Mouse (Mus musculus): Measurements from ENCODE around the gene Hsd17b1. TPM values are rescaled to one million over a fixed set of nuclear protein-coding genes. Genes with fewer than 3 reads are reported as not detected.

Gene Hsd17b1
- total and polyA plus RNA-seq, 3 experiments: not detected

- no peaks in the 10 kb centered on the region for H3K79me2 ChIP-seq (ENCODE audit: control insufficient read depth, insufficient read depth, low read length, poor library complexity)
- no peak overlapping the region for H3K27ac ChIP-seq (ENCODE audit: control insufficient read depth, low read depth, low read length)
- no peaks in the 10 kb centered on the region for H3K4me1 ChIP-seq (ENCODE audit: control insufficient read depth in 1 of 2, insufficient read depth in 2 of 2, low read length in 2 of 2)
- no peaks in the 10 kb centered on the region for H3K36me3 ChIP-seq (ENCODE audit: control insufficient read depth in 1 of 2, insufficient read depth in 2 of 2, low read length in 2 of 2)
- no peak overlapping the region for H3K4me3 ChIP-seq (ENCODE audit: control insufficient read depth in 1 of 2, insufficient read depth in 1 of 2, low read depth in 2 of 2, low read length in 2 of 2)
- H3K9me3 ChIP-seq (replicated peaks; ENCODE audit: insufficient read depth, low read length): no peaks in the 10 kb centered on the region
- TF ChIP-seq SIN3A (IDR thresholded peaks at IDR 0.05; ENCODE audit: low read length) (no peak), KAT2A (conservative IDR thresholded peaks at IDR 0.05; ENCODE audit: low read depth, low read length) (no peak), ZKSCAN1 (IDR thresholded peaks at IDR 0.05; ENCODE audit: low read depth, low read length) (no peak), E2F4 (IDR thresholded peaks at IDR 0.05; ENCODE audit: borderline replicate concordance, low read depth, low read length) (no peak), POLR2A (IDR thresholded peaks at IDR 0.05; ENCODE audit: control insufficient read depth in 1 of 2, insufficient read depth in 1 of 2, low read depth in 1 of 2, low read length in 2 of 2, poor library complexity in 1 of 2) (no peak), MYB (IDR thresholded peaks at IDR 0.05; ENCODE audit: low read depth, low read length) (no peak), ELF1 (IDR thresholded peaks at IDR 0.05; ENCODE audit: low read depth, low read length) (no peak), USF2 (IDR thresholded peaks at IDR 0.05; ENCODE audit: borderline replicate concordance in 1 of 2, insufficient read depth in 1 of 2, low read depth in 1 of 2, low read length in 2 of 2) (no peak), ZMIZ1 (IDR thresholded peaks at IDR 0.05; ENCODE audit: low read depth, low read length) (no peak), ZC3H11A (IDR thresholded peaks at IDR 0.05; ENCODE audit: low read depth, low read length) (no peak), UBTF (IDR thresholded peaks at IDR 0.05; ENCODE audit: borderline replicate concordance, insufficient read depth, low read depth, low read length) (no peak), MAX (IDR thresholded peaks at IDR 0.05; ENCODE audit: low read length) (no peak), MEF2A (IDR thresholded peaks at IDR 0.05; ENCODE audit: extremely low read depth, insufficient replicate concordance, low read depth, low read length, poor library complexity, severe bottlenecking) (no peak), NELFE (IDR thresholded peaks at IDR 0.05; ENCODE audit: low read depth, low read length) (no peak)
- H3K9ac ChIP-seq (ENCODE audit: control insufficient read depth, low read depth, low read length, poor library complexity, severe bottlenecking): no peak overlapping the region
- H3K27me3 ChIP-seq (ENCODE audit: control insufficient read depth in 1 of 2, insufficient read depth in 2 of 2, low read length in 2 of 2): no peaks in the 10 kb centered on the region
- DNase-seq (ENCODE audit: low read depth, low spot score): no peak
These were observed 21.3 kb upstream of the Hsd17b1 start for GRCm38 (mm10) chr11:101056885-101057284.

GRCm38 (mm10) chr11:101057860-101058259 is 20.4 kb upstream of the Hsd17b1 start:
- Histone ChIP-seq H3K27me3 (ENCODE audit: control insufficient read depth in 1 of 2, insufficient read depth in 2 of 2, low read length in 2 of 2) (no peaks in the 10 kb centered on the region), H3K36me3 (ENCODE audit: control insufficient read depth in 1 of 2, insufficient read depth in 2 of 2, low read length in 2 of 2) (no peaks in the 10 kb centered on the region; a peak in 1 of 4 replicates), H3K9me3 (replicated peaks; ENCODE audit: insufficient read depth, low read length) (no peaks in the 10 kb centered on the region), H3K4me3 (ENCODE audit: control insufficient read depth in 1 of 2, insufficient read depth in 1 of 2, low read depth in 2 of 2, low read length in 2 of 2) (no peak overlapping the region), H3K79me2 (ENCODE audit: control insufficient read depth, insufficient read depth, low read length, poor library complexity) (no peaks in the 10 kb centered on the region), H3K27ac (ENCODE audit: control insufficient read depth, low read depth, low read length) (no peak overlapping the region), H3K4me1 (ENCODE audit: control insufficient read depth in 1 of 2, insufficient read depth in 2 of 2, low read length in 2 of 2) (peaks cover 0 to 3% of the 10 kb centered on the region in 2 experiments; a peak in 2 of 4 replicates), H3K9ac (ENCODE audit: control insufficient read depth, low read depth, low read length, poor library complexity, severe bottlenecking) (no peak overlapping the region)
- peak; percentile 85 for DNase-seq (ENCODE audit: low read depth, low spot score)
- TF ChIP-seq SIN3A (IDR thresholded peaks at IDR 0.05; ENCODE audit: low read length) (no peak), NRF1 (IDR thresholded peaks at IDR 0.05; ENCODE audit: insufficient read depth, low read depth, low read length, poor library complexity, severe bottlenecking) (no peak), MAZ (IDR thresholded peaks at IDR 0.05; ENCODE audit: low read depth, low read length) (no peak), CTCF (IDR thresholded peaks at IDR 0.05 in 2 of 3, conservative IDR thresholded peaks at IDR 0.05 in 1 of 3; ENCODE audit: control insufficient read depth in 1 of 3, insufficient read depth in 1 of 3, low read depth in 2 of 3, low read length in 3 of 3, poor library complexity in 1 of 3, severe bottlenecking in 1 of 3) (peak; percentile 75 to 97 (median 86)), RCOR1 (IDR thresholded peaks at IDR 0.05; ENCODE audit: low read depth, low read length) (no peak), USF1 (IDR thresholded peaks at IDR 0.05; ENCODE audit: low read depth, low read length) (no peak), RAD21 (IDR thresholded peaks at IDR 0.05; ENCODE audit: low read depth, low read length) (peak; percentile 95), MYC (IDR thresholded peaks at IDR 0.05; ENCODE audit: low read depth, low read length) (no peak), JUND (IDR thresholded peaks at IDR 0.05; ENCODE audit: low read depth, low read length) (no peak), ZC3H11A (IDR thresholded peaks at IDR 0.05; ENCODE audit: low read depth, low read length) (peak; percentile 83), MYB (IDR thresholded peaks at IDR 0.05; ENCODE audit: low read depth, low read length) (no peak), MAFK (IDR thresholded peaks at IDR 0.05; ENCODE audit: borderline replicate concordance, low read depth, low read length) (no peak), MAX (IDR thresholded peaks at IDR 0.05; ENCODE audit: low read length) (no peak), TAL1 (IDR thresholded peaks at IDR 0.05; ENCODE audit: low read length) (no peak), SMC3 (IDR thresholded peaks at IDR 0.05; ENCODE audit: low read depth, low read length) (peak; percentile 89), POLR2AphosphoS5 (IDR thresholded peaks at IDR 0.05; ENCODE audit: borderline replicate concordance, low read depth, low read length) (no peak), HCFC1 (IDR thresholded peaks at IDR 0.05; ENCODE audit: low read depth, low read length) (no peak), EP300 (IDR thresholded peaks at IDR 0.05; ENCODE audit: low read depth in 1 of 2, low read length in 2 of 2) (no peak)

All from MEL (cell line).